Mouse (Mus musculus): ENCODE measurements around the gene 4930402F06Rik. TPM values are rescaled to one million over a fixed set of nuclear protein-coding genes. Genes with fewer than 3 reads are reported as not detected.

The 4930402F06Rik gene
- not detected in 2 replicates for total RNA-seq (2014; rRNA removed)
- polyA plus RNA-seq (2015; fragmentation: Nextera tagmentation; extraction: Ambion mirVana), result not detected in 2 replicates

DNA sequence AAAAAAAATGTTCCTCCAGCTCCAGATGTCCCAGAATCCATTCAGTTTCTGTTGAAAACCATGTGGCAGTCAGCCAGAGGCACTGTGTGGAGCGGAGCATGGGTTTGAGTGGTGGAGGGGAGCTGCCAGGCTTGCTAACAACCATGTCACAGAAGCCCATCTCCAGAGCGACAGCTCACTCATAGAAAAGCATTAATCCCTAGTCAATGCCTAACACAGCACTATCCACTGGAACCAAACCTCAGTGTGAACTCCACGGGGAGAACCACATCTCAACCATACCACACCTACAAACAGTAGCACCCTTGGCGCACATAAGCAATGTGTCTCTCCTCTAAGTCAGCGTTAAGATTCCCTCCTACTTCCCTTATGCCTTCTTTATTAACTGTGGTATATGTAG, at the start of gene 4930402F06Rik:
TSS of gene 4930402F06Rik (minus strand) at position 80 of the 400 bp plus-strand sequence.
- Histone ChIP-seq H3K4me1 (ENCODE audit: insufficient read depth) (no peaks in the 10 kb centered on the region), H3K27ac (ENCODE audit: low read depth, low read length) (no peak within 1 kb of the TSS), H3K27me3 (ENCODE audit: insufficient read depth, low read length) (no peaks in the 10 kb centered on the region), H3K36me3 (ENCODE audit: insufficient read depth) (no peaks in the 10 kb centered on the region), H3K9ac (no peak within 1 kb of the TSS), H3K4me3 (ENCODE audit: low read depth, low read length) (no peak within 1 kb of the TSS), H3K9me3 (ENCODE audit: low read length) (no peaks in the 10 kb centered on the region), H3K4me2 (ENCODE audit: low read depth) (no peak within 1 kb of the TSS)
- WGBS, result 52% methylated on average over 5 of the region's 5 CpGs
- TF ChIP-seq CTCF (IDR thresholded peaks at IDR 0.05; ENCODE audit: low read depth), result no peak
- peak; percentile 31 for DNase-seq
- ATAC-seq, result peak; percentile 37

- 79% methylated on average over 5 of the region's 5 CpGs for WGBS
- Histone ChIP-seq H3K27me3 (ENCODE audit: insufficient read depth, low read length) (no peaks in the 10 kb centered on the region), H3K4me3 (ENCODE audit: low read depth, low read length) (no peak overlapping the region), H3K36me3 (ENCODE audit: insufficient read depth) (no peaks in the 10 kb centered on the region), H3K4me1 (ENCODE audit: insufficient read depth) (no peaks in the 10 kb centered on the region), H3K4me2 (ENCODE audit: low read depth) (no peak overlapping the region), H3K9ac (no peak overlapping the region), H3K27ac (ENCODE audit: low read depth, low read length) (no peak overlapping the region), H3K9me3 (ENCODE audit: low read length) (no peaks in the 10 kb centered on the region)
- ATAC-seq (no peak), DNase-seq (no peak)
- no peak for TF ChIP-seq CTCF (IDR thresholded peaks at IDR 0.05; ENCODE audit: low read depth)
These were observed 49.3 kb upstream of the 4930402F06Rik start for GRCm38 (mm10) chr2:35446300-35446699.

DNA sequence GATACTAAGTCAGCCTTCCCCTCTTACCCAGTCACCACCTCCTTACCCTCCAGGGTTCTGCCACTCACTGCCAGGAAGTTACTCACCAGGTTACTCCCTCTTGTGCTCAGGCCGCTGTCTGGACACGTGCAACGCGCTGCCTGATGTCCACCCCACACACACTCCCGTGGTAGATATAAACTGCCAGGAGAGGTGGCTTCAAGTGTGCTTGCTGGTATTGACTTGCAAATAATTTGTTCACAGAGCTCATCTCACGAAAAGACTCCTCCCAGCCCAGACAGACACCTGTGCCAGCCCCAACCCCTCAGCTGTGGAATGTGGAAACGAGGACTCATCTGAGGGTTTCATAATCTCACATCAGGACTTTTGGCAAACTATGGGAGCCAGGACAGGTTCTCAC, 48.6 kb upstream of the 4930402F06Rik start:
- H3K9ac ChIP-seq, result no peak overlapping the region
- H3K4me3 ChIP-seq (ENCODE audit: low read depth, low read length), result no peak overlapping the region
- 79% methylated on average over 7 of the region's 7 CpGs for WGBS
- DNase-seq (no peak), ATAC-seq (no peak)
- H3K4me1 ChIP-seq (ENCODE audit: insufficient read depth), result no peaks in the 10 kb centered on the region
- no peaks in the 10 kb centered on the region for H3K9me3 ChIP-seq (ENCODE audit: low read length)
- no peaks in the 10 kb centered on the region for H3K36me3 ChIP-seq (ENCODE audit: insufficient read depth)
- no peak overlapping the region for H3K27ac ChIP-seq (ENCODE audit: low read depth, low read length)
- no peak overlapping the region for H3K4me2 ChIP-seq (ENCODE audit: low read depth)
- no peaks in the 10 kb centered on the region for H3K27me3 ChIP-seq (ENCODE audit: insufficient read depth, low read length)
- no peak for TF ChIP-seq CTCF (IDR thresholded peaks at IDR 0.05; ENCODE audit: low read depth)

- 82% methylated on average over 6 of the region's 6 CpGs for WGBS
- DNase-seq (no peak), ATAC-seq (no peak)
- H3K4me2 ChIP-seq (ENCODE audit: low read depth), result no peak overlapping the region
- H3K9me3 ChIP-seq (ENCODE audit: low read length), result no peaks in the 10 kb centered on the region
- H3K4me3 ChIP-seq (ENCODE audit: low read depth, low read length), result no peak overlapping the region
- H3K27ac ChIP-seq (ENCODE audit: low read depth, low read length), result no peak overlapping the region
- H3K36me3 ChIP-seq (ENCODE audit: insufficient read depth), result no peaks in the 10 kb centered on the region
- no peak overlapping the region for H3K9ac ChIP-seq
- TF ChIP-seq CTCF (IDR thresholded peaks at IDR 0.05; ENCODE audit: low read depth), result no peak
- H3K27me3 ChIP-seq (ENCODE audit: insufficient read depth, low read length), result no peaks in the 10 kb centered on the region
- no peaks in the 10 kb centered on the region for H3K4me1 ChIP-seq (ENCODE audit: insufficient read depth)
These were observed 47.8 kb upstream of the 4930402F06Rik start for GRCm38 (mm10) chr2:35444764-35445262.

DNA sequence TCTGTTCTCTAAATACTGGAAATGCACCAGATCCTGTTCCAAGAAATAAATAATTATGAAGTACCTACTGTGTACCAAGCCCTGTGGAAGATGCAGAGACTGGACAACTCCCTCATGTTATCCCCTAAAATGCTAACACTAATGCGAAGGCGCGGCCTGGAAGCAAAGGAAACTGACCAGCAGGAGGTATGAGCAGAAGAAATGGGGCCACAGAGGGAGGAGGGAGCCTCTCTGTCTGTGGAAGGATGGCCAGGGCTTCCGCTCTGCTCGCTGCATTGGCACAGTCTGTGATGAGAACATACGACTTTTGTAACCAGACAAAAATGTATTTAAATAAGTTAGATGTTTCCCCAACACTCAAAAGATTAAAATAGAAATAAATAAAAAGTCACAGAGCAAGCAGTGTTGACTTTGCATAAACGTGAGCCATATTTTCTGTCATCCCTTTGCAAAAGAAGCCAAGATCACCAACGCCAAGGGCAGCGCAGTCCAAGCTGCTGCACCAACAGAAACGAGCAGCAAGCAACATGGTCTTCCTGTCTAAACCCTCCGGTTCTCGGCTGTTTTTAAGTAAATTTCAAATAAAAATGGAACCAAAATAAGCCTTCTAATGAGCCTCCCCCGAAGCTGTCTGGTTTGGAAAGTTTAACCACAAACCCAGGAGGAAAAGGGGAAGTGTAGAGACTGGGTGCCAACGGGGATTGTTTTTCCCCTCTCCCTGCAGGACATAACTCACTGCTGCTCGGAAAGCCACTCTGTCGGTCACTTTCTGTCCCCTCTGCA, 47.2 kb upstream of the 4930402F06Rik start:
- no peak for TF ChIP-seq CTCF (IDR thresholded peaks at IDR 0.05; ENCODE audit: low read depth)
- H3K27ac ChIP-seq (ENCODE audit: low read depth, low read length), result no peak overlapping the region
- ATAC-seq, result no peak

DNA sequence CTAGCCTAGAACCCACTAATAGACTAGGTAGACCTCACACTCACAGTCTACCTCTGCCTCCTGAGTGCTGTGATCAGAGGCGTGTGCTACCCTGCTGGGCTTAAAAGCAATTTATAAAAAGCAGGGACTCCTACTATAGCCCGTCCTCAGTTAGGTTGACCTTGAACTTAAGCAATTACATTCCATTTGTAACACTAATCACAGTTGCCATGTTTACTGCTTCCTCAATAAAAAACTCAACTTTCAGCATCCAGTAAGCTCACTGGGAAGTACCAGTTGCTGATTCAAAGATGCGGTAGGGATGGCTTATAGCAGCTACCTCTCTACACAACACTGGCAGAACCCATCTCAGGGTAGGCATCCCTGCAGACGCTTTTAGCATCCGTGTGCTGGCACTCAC, 46.4 kb upstream of the 4930402F06Rik start:
- no peak for TF ChIP-seq CTCF (IDR thresholded peaks at IDR 0.05; ENCODE audit: low read depth)
- no peak for DNase-seq
- H3K4me2 ChIP-seq (ENCODE audit: low read depth), result no peak overlapping the region
- 77% methylated on average over 5 of the region's 5 CpGs for WGBS
- no peak overlapping the region for H3K4me3 ChIP-seq (ENCODE audit: low read depth, low read length)
- H3K27me3 ChIP-seq (ENCODE audit: insufficient read depth, low read length), result no peaks in the 10 kb centered on the region
- no peaks in the 10 kb centered on the region for H3K36me3 ChIP-seq (ENCODE audit: insufficient read depth)
- H3K9ac ChIP-seq, result no peak overlapping the region
- H3K27ac ChIP-seq (ENCODE audit: low read depth, low read length), result no peak overlapping the region
- H3K4me1 ChIP-seq (ENCODE audit: insufficient read depth), result no peaks in the 10 kb centered on the region
- no peaks in the 10 kb centered on the region for H3K9me3 ChIP-seq (ENCODE audit: low read length)
- ATAC-seq, result no peak

More for the DNA sequence above, 47.2 kb upstream of the 4930402F06Rik start:
- WGBS, result 62% methylated on average over 16 of the region's 16 CpGs
- Histone ChIP-seq H3K27me3 (ENCODE audit: insufficient read depth, low read length) (no peaks in the 10 kb centered on the region), H3K9me3 (ENCODE audit: low read length) (no peaks in the 10 kb centered on the region), H3K9ac (no peak overlapping the region), H3K4me1 (ENCODE audit: insufficient read depth) (no peaks in the 10 kb centered on the region), H3K36me3 (ENCODE audit: insufficient read depth) (no peaks in the 10 kb centered on the region), H3K4me3 (ENCODE audit: low read depth, low read length) (no peak overlapping the region), H3K4me2 (ENCODE audit: low read depth) (no peak overlapping the region)
- DNase-seq, result no peak

- Histone ChIP-seq H3K4me2 (ENCODE audit: low read depth) (no peak overlapping the region), H3K27me3 (ENCODE audit: insufficient read depth, low read length) (no peaks in the 10 kb centered on the region), H3K4me1 (ENCODE audit: insufficient read depth) (no peaks in the 10 kb centered on the region), H3K9ac (no peak overlapping the region), H3K4me3 (ENCODE audit: low read depth, low read length) (no peak overlapping the region), H3K36me3 (ENCODE audit: insufficient read depth) (no peaks in the 10 kb centered on the region), H3K27ac (ENCODE audit: low read depth, low read length) (no peak overlapping the region), H3K9me3 (ENCODE audit: low read length) (no peaks in the 10 kb centered on the region)
- no peak for TF ChIP-seq CTCF (IDR thresholded peaks at IDR 0.05; ENCODE audit: low read depth)
- 76% methylated on average over 6 of the region's 6 CpGs for WGBS
- DNase-seq (no peak), ATAC-seq (no peak)
These were observed 45.1 kb upstream of the 4930402F06Rik start for GRCm38 (mm10) chr2:35442079-35442478.

All from forebrain, postnatal 0 days (tissue).